Mouse (Mus musculus): Measurements from ENCODE around the gene Fdxr.

GRCm38 (mm10) chr11:115242746-115243145, 34.1 kb downstream of the Fdxr start:
- TF ChIP-seq CTCF (IDR thresholded peaks at IDR 0.05; ENCODE audit: low read depth) (no peak), EP300 (IDR thresholded peaks at IDR 0.05; ENCODE audit: low read depth) (no peak)

All from liver, postnatal 0 days (tissue).